Mouse (Mus musculus): Measurements from ENCODE around the gene Slc2a2.

The Slc2a2 gene

DNA sequence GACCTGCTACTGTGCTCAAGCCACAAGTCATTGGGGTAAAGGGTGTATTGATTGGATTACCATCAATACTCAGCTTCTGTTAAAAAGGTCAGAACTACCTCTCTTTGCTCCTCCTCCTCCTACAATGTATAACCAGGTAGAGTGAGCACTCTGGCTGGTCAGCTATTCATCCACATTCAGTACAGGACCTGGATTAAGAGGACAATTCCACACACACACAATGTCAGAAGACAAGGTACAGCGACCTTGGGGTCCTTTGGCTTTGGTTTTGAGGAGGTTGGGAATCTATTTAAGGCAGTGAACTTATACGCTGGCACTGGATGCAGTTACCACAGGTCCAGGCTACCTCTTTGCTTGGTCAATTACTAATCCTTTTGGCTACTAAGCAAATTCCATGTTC lies at the start of gene Slc2a2:
Gene Slc2a2, plus strand, starts transcription at position 107 of the 400 bp plus-strand sequence.
- 91% methylated on average over 2 of the region's 2 CpGs for WGBS

- WGBS: 73% methylated on average over 3 of the region's 3 CpGs
These were observed 45.1 kb upstream of the Slc2a2 start for GRCm38 (mm10) chr3:28652574-28652973.

GRCm38 (mm10) chr3:28653043-28653442 lies 44.7 kb upstream of the Slc2a2 start:
- 89% methylated on average over 3 of the region's 3 CpGs for WGBS

DNA sequence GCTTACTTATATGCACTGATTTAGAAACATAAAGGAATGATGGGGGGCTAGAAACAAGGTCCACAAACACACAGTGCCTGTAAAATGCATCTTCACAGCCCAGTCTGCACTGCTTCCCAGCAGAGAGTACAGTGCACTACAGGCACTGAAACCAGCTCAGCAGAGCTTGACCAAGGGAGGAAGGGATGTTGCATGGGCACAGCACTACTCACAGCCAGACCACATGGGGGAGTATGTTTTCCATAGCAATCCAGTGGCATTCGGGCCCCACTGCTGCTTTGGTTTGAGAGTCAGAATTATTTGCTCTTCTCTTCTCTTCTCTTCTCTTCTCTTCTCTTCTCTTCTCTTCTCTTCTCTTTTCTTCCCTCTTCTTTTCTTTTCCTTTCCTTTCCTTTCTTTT lies 39.4 kb upstream of the Slc2a2 start:
- 17% methylated on average over 1 of the region's 1 CpGs for WGBS

DNA sequence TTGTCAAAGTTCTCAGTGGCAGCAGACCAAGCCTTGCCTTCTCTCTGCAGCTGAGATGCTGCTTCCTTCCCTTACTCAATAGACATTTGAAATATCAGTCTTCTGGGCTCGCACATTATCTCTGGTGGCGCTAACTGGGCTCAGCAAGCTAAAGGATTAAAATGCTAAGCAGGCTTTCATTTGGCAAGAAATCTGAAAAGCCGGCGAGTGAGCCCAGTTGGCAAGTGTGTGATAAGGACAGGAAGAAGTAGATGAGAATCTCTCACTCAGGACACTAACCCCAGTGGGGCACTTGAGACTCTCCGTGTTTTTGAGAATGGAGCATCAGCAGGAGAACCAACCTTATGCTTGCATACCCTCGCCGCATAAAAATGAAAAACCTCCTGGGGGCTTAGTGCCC lies 16.9 kb upstream of the Slc2a2 start:
- WGBS: 44% methylated on average over 7 of the region's 7 CpGs

DNA sequence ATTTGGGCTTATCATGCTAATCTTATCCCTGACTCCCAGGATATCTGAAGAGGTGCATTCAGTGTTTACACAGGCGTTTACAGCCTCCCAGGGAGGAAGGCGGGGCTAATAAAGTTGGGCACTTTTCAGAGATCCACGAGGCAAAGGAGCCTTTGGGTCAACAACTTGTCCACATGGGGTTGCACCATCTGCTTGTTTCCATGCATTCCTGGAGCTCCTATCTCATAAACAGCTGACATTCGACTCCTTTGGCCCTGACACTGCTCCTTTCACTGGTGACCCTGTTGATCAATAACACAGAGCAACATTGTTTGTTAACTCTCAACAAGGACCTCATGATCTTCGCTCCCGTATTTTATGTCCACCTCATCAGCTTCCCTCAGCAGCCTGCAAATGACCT lies 15.8 kb upstream of the Slc2a2 start:
- WGBS: 69% methylated on average over 6 of the region's 6 CpGs

DNA sequence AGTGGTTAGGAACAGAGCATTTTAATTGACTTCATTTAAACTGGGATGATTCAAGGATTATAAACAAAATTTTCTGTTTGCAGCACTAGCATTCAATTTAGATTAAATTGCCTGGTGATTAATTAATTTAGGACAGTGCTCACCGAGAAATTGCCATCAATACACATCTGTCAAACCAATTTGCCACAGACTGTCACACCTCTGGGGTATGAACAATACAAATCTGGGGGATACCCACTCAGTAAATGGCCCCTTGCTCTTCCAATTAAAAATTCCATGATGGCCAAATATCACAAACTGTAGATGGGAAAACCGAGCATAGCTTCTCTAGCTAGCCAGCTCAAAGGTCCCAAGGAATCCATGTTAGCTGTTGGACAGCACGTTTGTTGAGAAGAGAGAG lies 15.3 kb upstream of the Slc2a2 start:
- WGBS: 82% methylated on average over 3 of the region's 3 CpGs

DNA sequence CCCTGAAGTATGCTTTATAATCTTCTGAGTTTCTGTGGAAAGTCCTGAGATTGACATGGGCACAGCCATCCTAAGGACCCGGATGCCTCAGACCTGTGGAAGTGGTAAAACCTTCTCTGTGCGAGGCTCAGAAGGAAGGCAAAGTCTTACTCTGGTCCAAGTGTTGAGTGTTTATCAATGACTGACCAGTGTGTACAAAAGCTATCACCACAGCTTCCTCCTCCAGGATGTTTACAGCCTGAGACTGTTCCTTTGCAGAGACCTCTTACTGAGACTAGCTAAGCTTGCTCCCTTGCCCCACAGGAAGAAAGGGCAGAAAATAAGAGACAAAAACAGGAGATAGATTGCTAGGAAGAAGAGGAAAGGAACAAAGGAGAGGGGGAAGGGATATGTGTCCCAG lies 12.2 kb upstream of the Slc2a2 start:
- 76% methylated on average over 2 of the region's 2 CpGs for WGBS

DNA sequence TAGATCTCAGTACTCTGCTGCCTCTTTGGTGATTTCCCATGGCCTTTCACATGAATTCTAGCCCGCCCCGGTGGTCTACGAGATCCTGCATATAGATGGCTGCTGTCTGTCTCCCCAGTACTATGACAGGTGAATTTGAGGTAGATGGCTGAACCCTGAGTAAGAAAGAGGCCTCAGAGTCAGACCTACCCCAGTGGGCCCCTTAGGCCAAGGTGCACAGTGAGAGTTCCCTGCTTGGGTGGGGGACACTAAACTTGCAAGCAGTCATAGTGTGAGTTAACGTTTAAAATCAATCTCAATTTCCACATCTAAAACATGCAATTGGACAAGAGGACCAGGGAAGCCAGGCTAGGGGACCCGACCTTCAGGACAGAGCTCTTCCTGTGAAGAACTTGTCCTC lies 2.9 kb upstream of the Slc2a2 start:
- WGBS: 88% methylated on average over 5 of the region's 5 CpGs

DNA sequence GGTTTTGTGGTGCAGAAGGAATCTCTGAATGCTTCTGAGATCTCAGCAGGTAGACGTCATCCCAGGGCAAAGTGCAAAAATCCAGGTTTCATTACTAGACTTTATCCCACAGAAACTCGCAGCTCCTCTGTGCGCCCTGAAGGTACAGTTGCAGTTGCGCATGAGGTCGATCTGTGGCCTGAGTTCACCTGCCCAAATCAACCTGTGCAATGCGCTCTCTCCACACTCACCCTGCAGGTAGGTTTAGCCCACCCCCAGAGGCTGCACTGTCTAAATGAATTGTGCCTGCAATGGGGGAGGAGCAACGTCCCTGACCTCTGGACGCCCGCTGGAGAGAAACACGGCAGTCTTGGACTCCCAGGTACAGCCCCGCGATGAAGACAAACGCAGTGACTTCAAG lies 2.1 kb upstream of the Slc2a2 start:
- WGBS: 86% methylated on average over 13 of the region's 13 CpGs

- 92% methylated on average over 10 of the region's 10 CpGs for WGBS
These were observed 1.5 kb upstream of the Slc2a2 start for GRCm38 (mm10) chr3:28696162-28696561.

DNA sequence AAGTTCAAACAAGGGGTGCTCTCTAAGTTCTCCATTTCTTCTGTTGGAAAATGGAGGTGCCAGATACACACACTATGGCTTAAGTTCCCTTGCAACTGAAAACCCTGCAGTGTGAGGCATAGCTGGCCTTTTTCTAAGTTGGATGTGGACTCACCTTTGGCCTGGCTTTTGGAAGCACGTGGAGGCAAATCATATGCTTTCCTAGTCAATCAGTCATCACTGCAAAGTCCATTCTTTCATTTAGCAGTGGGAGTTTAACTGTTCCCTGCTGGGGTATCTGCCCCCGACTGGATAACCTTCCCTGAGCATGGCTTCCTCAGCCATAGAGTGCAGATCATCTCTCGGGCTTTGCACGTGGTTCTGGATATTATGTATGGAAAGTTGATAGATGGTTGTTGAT lies 1.9 kb downstream of the Slc2a2 start:
- WGBS: 80% methylated on average over 4 of the region's 4 CpGs

DNA sequence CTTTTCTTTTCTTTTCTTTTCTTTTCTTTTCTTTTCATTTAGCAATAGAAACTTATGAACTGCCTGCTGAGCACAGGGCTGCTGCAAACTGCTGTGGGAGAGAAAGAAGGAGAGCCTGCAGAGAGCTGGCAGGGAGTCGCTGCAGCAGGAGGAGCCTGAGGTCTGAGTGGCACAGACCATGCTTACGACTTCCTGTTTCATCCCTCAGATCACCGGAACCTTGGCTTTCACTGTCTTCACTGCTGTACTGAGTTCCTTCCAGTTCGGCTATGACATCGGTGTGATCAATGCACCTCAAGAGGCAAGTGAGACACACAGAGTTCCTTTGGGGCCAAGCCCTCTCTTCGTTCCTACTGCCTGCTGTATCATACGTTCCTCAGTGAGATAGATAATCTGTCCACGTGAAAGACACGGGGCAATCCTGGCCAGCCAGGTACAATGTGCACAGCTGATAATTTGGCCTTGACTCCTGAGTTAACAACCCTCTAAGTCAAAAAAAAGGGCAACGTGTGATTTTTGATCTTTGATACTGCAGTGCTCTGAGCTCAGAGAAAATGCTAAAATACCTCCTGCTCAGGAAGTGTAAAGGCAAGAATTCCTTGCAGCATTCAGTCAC lies 7.9 kb downstream of the Slc2a2 start:
- WGBS: 72% methylated on average over 10 of the region's 10 CpGs

- 84% methylated on average over 4 of the region's 4 CpGs for WGBS
These were observed 9.0 kb downstream of the Slc2a2 start for GRCm38 (mm10) chr3:28706736-28707135.

GRCm38 (mm10) chr3:28709740-28710139 lies 12.0 kb downstream of the Slc2a2 start:
- 76% methylated on average over 1 of the region's 1 CpGs for WGBS

DNA sequence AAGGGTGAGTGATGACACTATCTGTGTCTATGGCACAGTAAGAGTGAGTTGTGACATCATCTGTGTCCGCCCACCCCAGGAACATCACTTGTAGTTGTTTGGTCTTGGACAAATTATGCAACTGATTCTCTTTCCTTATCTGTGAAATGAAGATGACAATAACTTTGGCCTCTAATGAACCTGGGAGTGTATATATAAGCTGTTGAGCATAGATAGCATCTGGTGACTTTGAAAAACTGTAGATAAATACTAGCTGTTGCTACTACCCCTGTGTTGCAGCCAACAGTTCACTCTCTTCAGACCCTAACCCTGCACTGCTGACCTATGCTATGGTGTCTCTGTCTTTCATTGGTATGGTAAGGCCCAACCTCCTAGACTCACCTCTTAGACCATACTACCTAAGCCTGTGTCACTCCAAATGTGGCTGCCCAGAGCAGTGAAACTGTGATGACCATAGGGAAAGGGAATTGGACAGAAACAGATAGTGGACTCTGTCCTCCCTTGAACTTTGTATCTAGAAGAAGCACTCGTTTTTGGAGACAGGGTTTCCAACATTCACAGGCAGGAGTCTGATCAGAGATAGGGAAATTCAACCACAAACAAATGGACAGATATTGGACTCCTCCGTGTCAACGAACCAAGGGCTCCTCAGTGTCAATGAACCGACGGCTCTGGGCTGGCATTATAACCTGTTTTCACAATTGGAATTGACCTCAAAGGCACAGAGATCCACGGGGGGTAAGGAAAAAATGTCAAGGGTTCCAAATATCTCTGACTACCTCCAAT lies 16.4 kb downstream of the Slc2a2 start:
- WGBS: 82% methylated on average over 7 of the region's 7 CpGs

DNA sequence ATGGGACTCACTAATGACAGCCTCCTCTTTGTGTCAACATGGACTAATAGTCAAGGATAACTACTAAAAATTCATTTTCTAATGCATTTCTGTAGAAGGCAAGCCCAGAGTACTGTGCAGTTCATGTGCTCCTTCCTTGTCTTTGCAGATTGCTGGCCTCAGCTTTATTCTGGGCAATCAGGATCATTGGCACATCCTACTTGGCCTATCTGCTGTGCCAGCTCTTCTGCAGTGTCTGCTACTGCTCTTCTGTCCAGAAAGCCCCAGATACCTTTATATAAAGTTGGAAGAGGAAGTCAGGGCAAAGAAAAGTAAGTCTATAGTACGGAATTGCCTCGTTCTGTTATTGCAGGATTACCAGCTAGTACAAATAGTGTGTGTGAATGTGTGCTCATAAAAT lies 20.8 kb downstream of the Slc2a2 start:
- 87% methylated on average over 2 of the region's 2 CpGs for WGBS

- WGBS: 52% methylated on average over 5 of the region's 5 CpGs
These were observed 23.5 kb downstream of the Slc2a2 start for GRCm38 (mm10) chr3:28721218-28721617.

DNA sequence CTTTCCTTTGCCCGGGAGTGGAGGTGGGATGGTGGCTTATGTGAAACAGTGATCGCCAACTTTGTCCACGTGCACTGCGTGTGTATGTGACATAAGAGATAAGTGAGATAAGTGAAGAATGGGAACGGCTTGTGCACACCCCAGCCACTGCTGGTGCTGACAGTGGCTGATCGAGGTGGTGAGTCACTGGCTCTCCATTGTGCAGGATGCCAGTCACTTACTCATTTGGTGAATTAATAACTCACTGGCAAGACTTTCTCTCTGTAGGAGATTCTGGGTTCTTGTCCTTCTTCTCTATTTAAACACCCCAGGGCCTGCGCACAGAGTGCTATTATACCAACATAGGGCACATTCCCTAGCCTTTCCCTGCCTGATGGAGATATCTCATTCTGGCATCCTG lies 24.1 kb downstream of the Slc2a2 start:
- WGBS: 76% methylated on average over 7 of the region's 7 CpGs

GRCm38 (mm10) chr3:28723534-28723933 lies 25.8 kb downstream of the Slc2a2 start:
- 74% methylated on average over 6 of the region's 6 CpGs for WGBS

GRCm38 (mm10) chr3:28725203-28725602 lies 27.5 kb downstream of the Slc2a2 start:
- WGBS: 96% methylated on average over 13 of the region's 13 CpGs

DNA sequence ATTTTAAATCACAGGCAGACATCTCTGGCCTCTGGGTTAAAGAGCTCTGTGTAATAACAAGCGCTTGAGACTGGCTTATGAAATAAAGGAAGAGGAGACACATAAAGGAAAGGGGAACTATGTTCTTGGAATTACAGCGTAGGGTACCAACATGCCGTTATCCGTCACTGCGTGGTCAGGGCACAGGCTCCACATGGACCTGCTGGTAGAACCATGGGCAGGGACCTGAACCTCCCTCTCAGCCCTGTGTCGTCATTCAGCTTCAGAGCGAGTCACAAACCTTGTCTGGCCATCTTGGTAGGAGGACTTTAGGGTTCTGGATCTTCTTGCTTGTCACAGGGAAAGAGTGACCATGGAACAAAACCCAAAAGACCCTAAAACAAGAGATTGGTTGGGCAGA lies 28.7 kb downstream of the Slc2a2 start:
- 96% methylated on average over 7 of the region's 7 CpGs for WGBS

DNA sequence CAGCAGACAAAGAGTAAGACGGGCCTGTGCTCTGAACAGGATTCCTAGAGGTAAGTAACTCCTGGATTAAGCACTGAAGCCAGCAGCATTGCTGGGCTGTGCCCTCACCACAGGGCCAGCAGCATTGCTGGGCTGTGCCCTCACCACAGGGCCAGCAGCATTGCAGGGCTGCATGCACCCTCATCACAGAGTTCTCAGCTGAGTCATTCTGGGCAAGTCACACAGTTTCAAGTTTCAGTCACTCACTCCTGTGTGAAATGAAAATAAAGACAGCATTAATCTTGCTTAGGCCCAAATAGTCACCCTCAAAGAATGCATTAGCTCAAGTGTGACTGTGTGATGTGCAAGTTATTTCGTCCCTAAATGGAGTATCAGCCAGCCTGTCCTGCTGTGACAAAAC lies 37.0 kb downstream of the Slc2a2 start:
- 83% methylated on average over 2 of the region's 2 CpGs for WGBS

DNA sequence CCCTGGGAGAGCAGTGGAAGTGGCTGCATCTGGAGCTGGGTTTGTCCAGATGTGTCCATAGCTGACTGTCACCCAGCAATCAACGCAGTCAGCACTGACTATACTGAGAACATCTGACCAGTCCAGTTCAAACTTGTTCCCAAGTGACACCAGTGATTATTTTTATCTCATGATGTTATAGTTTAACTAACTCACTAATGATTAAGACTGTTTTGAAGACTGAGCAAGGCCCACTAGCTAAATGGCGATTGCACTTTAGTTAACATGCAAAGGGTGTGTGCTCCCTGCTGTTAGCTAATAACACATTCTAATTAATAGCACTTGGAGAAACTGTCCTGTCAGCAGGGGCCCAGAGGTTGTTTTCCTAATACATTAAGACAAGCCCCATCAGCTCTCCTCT lies 39.3 kb downstream of the Slc2a2 start:
- WGBS: 54% methylated on average over 2 of the region's 2 CpGs
